Mouse (Mus musculus): ENCODE results near the gene Rgsl1.
A peak's percentile ranks its signal among the peaks of the same experiment; 100 is the strongest.
"Not testable (repeated sequence)": the region's sequence is repeated elsewhere in the genome, so short reads cannot be mapped to it uniquely, and the experiment has no call there.

Gene Rgsl1

DNA sequence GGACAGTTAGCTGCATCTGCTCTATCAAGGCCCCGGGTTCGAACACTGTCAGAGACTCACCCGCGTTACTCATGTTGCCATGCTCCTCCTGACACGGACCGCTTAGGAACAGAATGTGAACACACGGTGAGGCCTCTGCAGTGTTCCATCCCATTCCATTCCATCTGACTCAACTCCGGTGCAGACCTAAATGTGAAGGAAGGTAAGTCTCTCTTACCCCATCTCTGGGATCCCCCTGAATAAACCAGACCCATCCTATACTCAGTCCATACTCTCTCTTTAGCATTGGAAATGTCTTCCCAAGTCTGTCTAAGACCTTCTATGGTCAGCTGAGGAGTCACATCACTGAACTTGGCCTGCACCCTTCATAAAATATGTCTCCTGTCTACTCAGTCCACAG, at the start of gene Rgsl1:
Rgsl1 (minus strand) TSS at position 101 of the 400 bp plus-strand sequence.
- no peak for DNase-seq (ENCODE audit: low read depth)

DNA sequence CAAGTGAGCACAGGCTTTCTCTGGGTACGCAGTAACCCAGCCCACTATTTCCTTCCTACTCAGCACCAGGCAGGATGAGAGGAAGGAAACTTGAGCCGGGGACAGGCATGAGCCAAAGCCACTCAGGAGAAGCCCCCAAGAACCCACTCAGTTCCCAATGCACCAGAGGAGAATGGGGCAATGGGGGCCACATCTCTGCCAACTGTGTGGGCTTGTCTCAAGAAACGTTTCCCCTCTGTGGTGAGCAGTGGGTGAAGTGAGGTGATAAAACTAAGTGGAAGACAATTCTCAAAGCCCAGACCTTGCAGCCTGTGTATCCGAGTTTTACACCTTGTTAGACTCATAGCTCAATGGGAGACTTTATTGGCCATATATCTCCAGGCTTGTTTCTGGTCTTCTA, 47.5 kb upstream of the Rgsl1 start, which contains the start of gene Teddm1a:
Teddm1a (plus strand) TSS at position 301 of the 400 bp plus-strand sequence.
- DNase-seq (ENCODE audit: low read depth): no peak

DNA sequence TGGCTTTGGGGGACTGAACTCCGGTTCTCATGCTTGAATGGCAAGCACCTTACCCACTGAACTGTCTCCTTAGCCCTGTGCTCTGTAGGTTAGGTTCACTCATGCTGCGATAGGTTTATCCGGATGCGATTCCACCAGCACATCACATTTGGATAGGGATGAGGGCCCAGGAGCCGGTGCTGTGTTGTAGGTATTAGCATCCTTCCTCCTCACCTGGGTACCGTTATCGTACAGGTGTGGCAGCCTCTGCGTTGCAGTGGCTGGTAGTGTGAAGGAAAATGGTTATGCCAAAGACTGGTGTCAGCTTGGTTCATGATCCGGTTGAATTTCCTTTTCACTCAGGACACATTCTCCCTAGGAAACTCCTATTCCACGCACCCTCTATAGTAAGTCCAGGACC, 46.2 kb upstream of the Rgsl1 start:
- no peak for DNase-seq (ENCODE audit: low read depth)

DNA sequence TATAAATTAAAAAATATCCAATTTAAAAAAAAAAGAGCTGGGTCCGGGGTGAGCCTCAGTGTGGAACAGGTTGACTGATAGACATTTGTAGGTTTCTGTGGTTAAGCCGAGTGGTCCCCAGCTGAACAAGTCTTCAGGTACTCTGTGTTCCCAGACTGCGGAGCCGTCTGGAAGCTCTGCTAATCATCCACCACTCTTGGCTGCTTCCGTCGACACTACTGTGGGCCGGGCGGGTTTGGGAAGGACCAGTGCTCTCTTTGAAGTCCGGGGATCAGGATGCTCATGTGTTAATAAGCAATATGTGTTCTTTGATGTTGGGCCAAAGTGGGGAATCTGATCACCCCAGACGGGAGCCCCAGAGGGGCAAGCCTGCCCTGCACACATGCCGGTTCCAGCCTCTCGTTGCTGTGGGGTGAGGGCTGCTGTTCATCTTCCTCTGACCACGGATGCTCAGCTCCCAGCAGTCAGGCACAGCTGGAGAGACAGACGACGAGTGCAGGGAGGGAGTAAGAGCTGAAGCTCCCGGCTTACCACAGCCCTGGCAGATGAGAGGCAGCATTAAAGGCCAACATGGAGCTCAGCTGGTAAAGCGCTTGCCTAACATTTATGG, 42.2 kb upstream of the Rgsl1 start:
- no peak for DNase-seq (ENCODE audit: low read depth)

DNA sequence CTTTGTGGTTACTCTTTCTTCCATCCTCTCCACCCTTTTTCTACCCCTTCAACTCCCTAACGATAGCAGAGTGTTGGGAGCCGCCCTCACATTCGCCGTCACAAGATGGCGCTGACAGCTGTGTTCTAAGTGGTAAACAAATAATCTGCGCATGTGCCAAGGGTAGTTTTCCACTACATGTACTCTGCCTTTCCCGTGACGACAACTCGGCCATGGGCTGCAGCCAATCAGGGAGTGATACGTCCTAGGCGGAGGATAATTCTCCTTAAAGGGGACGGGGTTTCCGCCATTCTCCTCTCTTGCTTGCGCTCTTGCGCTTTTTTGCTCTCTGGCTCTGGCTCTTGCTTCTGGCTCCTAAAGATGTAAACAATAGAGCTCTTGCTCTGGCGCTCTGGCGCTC, 36.4 kb upstream of the Rgsl1 start:
- DNase-seq (ENCODE audit: low read depth): not testable (repeated sequence)

DNA sequence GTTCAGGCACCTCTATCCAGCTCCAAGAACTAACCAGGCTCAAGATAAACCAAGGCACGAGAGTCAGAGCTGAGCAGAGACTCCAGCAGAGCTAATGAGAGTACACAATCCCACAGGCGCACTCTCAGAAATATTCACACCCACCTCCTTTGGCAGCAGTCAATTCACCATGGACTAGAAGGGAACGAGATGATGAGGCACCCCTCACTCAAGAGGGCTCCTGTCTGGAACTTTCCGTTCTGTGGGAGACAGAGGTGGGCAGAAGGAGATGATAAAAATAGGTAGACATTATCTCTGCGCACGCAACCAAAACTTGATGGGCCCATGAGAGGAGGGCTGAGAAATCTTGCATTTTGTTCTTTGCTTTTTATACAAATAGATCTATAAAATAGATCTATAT, 30.1 kb upstream of the Rgsl1 start, which contains the start of gene Teddm1b:
Teddm1b (plus strand) TSS at position 301 of the 400 bp plus-strand sequence.
- DNase-seq (ENCODE audit: low read depth): no peak

DNA sequence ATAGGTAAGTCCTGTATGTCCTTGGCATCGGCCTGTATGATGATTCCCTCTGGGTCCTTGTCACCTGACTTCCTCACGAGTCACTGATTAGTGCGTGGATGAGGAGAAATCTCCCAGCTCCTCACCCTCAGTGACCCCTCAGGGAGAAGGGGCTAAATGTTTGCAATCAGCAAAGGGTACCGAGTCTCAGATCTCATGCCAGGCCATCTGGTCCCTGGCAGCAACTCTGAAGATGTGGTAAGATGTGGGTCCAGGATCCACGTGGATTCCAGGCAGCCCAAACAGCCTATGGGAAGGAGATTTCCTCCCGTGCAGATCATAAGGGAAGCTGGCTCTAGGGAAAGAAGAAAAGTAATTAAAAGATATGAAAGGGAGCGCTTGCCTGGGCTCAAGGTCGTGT, 12.0 kb upstream of the Rgsl1 start:
- DNase-seq (ENCODE audit: low read depth): no peak

DNA sequence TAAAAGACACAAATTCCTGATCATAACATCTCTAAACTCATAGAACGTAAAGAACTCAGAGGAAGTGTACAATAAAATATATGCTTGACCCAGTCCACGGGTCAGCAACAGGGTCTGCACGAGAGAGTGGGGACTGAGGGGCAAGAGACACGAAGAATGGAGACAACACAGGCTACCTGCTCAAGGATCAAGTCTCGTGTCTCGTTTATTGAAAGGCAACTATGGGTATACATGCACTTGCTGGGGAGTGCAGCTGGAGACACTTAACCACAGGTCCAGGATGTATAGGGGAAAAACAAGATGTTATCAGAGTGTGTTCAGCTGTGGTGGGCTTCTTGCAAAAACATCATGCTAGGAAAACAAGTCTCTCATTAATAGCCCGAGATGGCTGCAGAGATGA, 8.8 kb upstream of the Rgsl1 start:
- not testable (repeated sequence) for DNase-seq (ENCODE audit: low read depth)

DNA sequence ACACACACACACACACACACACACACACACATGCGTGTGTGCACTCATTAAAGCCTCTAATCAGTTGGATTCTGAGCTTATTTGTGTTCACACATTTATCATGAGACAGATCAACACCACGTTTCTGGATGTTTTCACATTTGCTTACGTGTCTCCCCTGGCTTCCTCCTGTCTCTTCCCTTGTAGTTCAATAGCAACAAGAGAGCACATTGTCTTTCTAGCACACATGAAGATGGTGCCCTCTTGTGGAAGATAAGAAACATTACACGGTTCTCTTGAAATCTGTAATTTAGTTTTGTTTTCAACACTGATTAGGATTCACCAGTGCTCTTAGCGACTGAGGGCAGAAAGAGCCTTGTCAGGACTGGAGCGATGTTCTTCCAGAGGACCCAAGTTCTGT, 2.9 kb upstream of the Rgsl1 start:
- DNase-seq (ENCODE audit: low read depth): no peak

DNA sequence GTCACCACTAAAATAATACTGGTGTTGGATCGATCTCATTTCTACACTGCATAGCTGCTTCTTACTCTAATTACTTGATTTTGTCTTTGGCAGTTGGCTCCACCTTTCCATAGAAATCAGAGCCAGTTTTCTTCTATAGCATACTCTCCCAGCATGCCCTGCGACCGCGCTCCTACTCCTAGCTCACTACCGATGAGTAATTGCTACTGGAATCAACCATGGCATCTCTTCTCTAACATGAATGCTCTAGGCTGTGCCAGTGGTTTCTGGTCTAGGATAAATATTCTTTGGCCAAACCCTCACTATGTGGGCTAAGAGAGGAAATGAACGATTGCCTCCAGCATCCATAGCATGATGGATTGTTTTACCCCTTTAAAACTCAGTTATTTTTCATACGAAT, 2.5 kb upstream of the Rgsl1 start:
- no peak for DNase-seq (ENCODE audit: low read depth)

DNA sequence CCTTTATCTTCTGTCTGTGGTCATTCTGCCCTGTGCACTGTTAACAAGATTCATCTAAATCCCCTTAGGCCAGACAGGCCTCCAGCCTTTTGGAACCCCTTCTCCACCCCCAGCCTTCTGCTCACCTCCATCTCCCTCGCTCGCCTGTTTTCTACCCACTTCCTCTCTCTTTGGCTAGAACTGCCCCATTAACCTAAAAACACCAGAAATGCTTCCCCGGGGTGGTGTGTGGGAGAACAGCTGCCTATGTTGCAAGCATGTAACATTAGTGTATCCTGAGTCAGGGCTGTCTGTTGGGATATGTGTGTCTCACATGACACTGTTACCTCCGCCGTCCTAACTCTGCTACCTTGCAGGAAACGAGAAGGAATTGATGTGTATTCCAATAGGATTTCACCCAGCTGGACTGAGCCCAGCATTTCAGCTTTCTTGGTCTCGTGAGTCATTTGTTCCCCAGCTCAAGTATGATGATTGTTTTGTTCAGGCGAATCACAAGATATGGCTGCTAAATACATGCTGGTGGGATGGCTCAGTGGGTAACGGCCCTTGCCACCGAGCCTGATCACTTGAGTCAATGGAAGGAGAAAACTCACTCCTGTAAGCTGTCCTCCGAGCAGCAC, 1.7 kb downstream of the Rgsl1 start:
- DNase-seq (ENCODE audit: low read depth): no peak

DNA sequence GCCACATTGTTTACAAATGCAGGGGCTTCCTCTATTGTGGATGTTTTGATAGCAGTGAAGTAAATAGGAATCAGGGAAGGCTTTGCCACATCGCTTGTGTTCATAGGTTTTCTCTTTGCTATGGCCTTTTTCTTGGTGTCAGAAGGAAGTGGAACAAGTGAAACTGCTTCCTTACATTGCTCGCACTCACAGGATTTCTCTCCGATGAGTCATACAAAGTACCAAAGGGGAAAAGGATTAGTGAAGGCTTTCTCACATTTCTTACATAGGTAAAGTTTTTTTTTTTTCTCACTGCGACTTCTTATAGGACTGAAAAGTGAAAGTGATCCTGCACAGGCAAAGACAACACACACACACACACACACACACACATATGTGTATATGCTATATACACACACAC, 7.9 kb downstream of the Rgsl1 start:
- no peak for DNase-seq (ENCODE audit: low read depth)

DNA sequence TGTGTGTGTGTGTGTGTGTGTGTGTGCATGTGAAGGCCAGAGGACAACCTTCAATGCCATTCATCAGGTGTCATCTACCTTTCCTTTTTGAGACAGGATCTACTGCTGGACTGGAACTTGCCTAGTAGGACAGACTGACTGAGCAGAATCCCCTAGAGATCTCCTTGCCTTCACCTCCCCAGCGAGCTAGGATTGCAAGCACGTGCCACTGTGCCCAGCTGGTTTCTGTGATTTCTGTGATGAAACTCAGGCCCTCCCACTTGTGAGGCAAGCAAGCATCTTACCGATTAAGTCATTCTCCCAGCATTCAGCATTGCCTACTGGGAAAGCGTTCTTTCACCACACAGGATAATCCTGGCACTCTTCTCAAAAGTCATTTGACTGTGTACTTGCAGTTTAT, 13.2 kb downstream of the Rgsl1 start:
- no peak for DNase-seq (ENCODE audit: low read depth)

DNA sequence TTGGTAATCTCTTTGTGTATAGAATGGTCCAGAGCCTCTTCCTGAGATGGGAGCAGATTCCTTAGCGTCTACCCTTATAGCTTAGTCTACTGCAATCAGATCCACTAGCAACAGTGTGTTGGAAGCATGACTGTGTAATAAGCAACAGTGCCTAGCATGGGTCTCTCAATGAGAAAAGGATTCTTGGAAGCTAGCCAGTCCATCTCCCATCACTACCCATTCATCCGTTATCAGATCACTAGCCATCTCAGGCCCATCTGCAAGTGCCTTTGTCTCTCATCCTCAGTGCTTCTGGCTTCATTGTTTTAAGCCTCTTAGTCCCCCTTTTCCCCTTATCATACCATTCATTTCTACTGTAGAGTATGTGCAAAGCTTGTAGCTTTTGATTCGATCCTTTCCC, 23.7 kb downstream of the Rgsl1 start:
- DNase-seq (ENCODE audit: low read depth): no peak

DNA sequence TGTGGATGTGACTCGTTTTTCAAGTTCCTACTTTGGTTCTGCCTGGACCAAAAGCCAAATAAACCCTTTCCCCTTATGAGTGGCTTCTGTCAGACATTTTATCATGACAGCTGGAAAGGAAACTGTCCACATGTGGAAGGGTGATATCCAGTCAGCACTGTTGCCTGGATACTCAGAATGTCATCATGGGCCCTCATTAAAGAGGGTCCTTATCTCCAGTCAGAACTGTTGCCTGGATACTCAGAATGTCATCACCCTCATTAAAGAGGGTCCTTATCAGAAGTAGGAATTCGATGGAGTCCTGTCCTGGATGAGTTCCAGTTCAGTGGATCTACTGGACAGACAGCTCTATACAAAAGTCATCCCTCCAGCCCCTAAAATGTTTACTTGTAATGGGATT, 29.7 kb downstream of the Rgsl1 start:
- DNase-seq (ENCODE audit: low read depth): no peak

DNA sequence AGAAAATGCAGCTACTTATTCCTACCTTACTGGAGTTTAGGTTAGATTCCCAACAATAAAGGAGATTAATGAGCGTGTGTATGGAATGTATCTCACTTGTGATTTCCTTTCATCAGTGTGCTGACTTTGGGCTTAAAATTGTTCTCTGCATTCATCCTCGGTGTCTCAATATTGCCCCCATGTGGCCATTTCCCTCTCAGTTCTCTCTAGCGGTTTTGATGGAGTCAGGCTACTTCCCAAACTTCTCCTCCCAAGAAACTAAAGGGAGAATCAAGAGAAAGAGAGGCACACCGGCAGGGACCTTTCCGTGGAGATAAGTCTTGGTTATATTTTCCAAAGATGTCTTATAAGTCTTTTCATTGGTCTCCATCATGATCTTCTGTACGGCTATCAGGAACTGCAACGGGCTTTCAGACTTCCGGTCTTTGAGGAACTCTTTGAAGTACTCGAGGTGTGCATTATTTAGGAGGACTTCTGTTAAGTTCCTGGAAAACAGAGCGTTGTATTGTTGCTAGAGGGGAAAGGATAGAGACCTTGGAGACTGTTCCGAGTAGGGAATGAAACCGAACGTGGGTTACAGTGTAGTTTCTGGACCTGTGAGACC, 36.5 kb downstream of the Rgsl1 start:
- DNase-seq (ENCODE audit: low read depth): peak; percentile 53

DNA sequence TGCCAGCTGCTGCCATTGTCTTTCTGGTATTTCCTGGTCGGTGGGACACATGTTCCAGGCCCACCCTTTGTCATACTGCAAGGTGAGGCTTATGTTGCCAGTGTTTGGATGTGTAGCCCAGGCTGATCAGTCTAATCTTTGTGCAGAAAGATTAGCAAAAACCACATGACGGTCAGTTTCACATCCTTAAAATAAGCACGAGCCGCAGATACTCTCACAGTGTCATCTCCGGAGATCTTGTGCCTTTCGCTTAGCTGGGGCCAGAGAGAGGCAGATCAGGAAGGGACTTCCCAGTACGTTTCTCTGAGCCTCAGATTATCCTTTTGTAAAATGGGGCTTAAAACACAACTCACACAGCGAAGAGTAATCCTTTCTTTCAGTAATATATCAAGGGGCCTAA, 40.4 kb downstream of the Rgsl1 start:
- DNase-seq (ENCODE audit: low read depth): no peak

DNA sequence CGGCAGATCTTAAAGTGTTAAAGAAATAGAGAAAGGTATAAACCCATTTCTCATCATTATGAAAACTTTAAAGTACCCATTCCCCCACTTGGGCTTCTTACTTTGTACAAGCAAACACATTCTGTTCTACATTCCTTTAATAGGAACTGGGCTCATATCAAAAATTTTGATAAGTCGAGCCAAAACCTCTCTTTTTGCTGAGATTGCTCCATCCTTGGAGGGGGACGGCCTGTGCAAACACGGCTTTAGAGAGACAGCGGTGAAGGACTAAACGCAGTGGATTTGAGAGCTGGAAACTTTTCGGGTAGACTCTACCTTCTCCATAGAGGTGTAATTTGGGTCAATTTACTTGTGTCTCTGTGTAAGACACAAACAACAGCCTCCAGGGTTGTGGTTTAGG, 41.3 kb downstream of the Rgsl1 start:
- DNase-seq (ENCODE audit: low read depth): no peak

DNA sequence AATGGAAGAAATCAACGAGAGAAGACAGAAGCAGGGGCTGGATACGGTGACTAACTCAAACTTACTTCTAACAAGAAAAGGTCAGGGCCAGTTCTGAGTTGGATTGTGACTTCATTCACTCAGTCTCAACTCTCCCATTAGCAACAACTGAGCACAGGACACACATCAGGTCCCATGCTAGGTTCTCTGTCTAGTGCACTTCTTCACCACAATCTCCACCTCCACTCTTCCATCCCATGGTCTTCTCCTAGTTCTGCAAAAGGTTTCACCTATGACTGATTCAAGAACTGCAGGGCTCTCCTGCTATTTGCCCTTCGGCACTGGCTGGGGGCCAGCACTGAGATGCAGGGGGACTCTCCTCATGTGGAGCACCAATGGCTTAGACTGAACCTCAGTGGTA, 49.7 kb downstream of the Rgsl1 start:
- DNase-seq (ENCODE audit: low read depth): no peak

DNA sequence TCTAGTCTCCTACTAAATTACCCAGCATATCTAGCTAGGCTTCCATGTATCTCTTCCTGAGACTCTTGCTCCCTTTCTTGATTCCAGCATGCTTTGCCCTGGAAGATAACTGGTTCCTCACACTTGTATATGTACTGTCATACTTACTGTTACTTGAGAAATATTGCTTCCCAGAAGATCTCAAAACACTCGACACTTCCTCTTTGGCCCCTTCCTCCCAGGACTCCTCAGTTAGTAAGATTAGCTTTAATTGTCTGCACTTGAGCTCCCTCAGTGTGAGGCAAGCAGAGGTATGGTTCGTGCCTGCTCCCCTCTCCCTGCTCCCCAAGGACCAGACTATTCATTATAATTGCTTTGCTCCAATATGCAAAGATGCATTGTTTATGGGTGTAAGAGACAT, 53.2 kb downstream of the Rgsl1 start:
- DNase-seq (ENCODE audit: low read depth): no peak

DNA sequence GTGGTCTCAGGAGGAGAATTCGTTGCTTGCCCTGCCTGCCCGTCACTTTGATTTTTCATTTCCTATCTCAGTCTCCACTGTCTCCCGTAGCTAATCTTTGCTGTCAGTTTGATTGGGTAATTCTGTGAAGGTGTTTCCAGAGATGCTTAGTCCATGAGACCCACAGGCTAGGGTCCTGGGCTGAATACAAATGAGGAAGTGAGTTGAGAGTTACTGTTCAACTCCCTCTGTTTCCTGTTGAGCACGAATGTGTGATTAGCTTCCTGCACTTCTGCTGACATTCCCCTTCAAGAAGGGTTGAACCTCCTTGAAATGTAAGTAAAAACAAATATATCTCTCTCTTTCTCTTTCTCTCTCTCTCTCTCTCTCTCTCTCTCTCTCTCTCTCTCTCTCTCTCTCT, 58.3 kb downstream of the Rgsl1 start:
- no peak for DNase-seq (ENCODE audit: low read depth)

DNA sequence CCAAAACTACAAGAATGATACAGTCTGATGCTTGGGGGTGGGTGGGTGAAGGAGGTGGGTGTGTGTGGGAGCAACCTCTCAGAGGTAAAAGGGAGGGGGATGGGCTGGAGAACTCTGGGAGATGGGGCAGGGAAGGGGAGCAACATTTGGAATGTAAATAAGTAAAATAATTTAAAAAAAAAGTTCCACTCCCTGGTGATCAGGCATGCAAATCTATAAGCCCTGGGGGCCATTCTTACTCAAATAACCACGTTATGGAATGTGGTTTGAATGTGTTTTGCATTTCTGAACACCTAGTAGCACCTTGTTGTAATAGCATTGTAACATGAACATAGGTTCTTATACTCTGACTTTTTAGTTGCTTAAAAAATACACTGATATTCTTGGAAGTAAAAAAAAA, 60.6 kb downstream of the Rgsl1 start:
- DNase-seq (ENCODE audit: low read depth): no peak

DNA sequence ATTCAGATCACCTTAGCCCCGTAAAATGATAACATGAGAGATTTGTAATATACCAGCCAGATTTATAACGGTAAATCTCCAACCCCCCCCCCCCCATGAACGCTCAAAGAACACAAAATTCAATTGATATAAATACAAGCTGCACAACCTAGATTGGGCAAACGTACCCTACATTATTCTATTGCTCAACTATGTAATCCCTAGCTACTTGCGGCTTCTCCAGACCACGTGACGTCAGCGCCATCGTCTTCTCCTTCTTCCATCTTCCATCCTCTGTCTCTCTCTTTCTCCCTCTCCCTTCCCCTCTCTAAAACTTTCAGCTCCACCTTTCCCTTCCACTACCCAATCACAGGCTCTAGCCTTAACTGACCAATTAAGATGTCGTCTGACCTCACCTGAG, 65.7 kb downstream of the Rgsl1 start:
- DNase-seq (ENCODE audit: low read depth): no peak

DNA sequence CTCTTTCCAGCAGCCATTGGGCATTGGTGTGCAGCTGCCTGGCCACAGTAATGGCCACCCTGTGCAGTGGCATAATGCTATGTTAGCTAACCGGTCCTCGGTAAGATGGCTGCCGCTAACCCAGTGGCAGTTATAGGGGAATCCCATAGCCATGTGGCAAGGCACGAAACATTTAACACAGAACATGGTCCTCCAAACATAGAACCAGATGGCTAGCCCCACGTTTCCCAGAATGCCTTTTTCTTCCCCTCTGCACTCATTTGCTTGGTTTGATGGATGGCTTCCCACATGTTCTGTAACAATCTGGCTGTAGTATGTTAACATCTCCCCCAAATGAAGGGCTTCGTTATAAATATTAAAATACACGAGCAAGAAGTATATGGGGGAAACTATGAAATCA, 67.7 kb downstream of the Rgsl1 start:
- no peak for DNase-seq (ENCODE audit: low read depth)
